In the genomic region with DNA sequence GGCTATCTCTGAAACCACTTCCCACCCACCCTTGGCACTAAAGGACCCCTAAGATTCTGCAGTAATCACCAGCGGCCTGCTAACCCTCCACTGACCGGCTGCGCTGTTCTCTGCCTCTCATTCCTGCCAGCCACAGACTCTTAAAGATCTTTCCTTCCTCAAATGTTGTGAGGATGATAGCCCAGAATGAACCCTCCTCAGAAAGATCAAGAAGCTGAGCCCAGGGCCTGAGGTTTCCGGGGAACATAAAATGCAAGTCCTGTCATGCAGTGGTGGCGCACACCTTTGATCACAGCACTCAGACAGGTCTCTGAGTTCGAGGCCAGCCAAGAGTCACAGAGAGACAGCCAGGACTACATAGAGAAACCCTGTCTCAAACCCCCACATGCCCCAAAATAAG, we compare ENCODE assay signal across 29 mouse cellular contexts. TPM values are rescaled to one million over a fixed set of nuclear protein-coding genes. Genes with fewer than 3 reads are reported as not detected.
DNase-seq lines count a peak whose midpoint lies in the region; ATAC-seq and TF ChIP-seq lines count a peak whose summit lies in the region.
"Had no signal": no experiment of that assay in that cellular context is flagged by ENCODE, and none has a peak within 500 bp of the region (broad histone marks: within the 10 kb centered on the region; RNA-seq: fewer than 3 reads in every experiment).

No protein-coding gene starts in this region.

- TF ChIP-seq CTCF in bone marrow, adult 2 months (IDR thresholded peaks at IDR 0.05; ENCODE audit: control insufficient read depth, insufficient read depth, low read length) = no peak
- no peak for TF ChIP-seq CTCF in liver, postnatal 0 days (IDR thresholded peaks at IDR 0.05; ENCODE audit: low read depth)

- WGBS in heart, embryonic 13.5 days = 62% methylated on average over 6 of the region's 6 CpGs
- WGBS in bone marrow, adult 2 months = 18% methylated on average over 6 of the region's 6 CpGs
- 38% methylated on average over 6 of the region's 6 CpGs for WGBS in liver, embryonic 11.5 days
- 48% methylated on average over 6 of the region's 6 CpGs for WGBS in liver, postnatal 0 days (ENCODE audit: insufficient replicate concordance)
- WGBS in forebrain, embryonic 11.5 days = 84% methylated on average over 6 of the region's 6 CpGs

- H3K27ac ChIP-seq in heart, embryonic 13.5 days (replicated peaks) = 0 out of 2 replicates have a peak overlapping the region, but pooled peaks have one; percentile 20
- peak overlapping the region; percentile 80 for H3K27ac ChIP-seq in bone marrow, adult 2 months (ENCODE audit: control insufficient read depth, insufficient read depth, low read depth, low read length, poor library complexity)
- peak overlapping the region; percentile 46; the same call in 1 of the 2 replicates for H3K27ac ChIP-seq in liver, embryonic 11.5 days (ENCODE audit: low read depth, low read length)
- H3K27ac ChIP-seq in liver, postnatal 0 days (ENCODE audit: low read depth) = peak overlapping the region; percentile 72
- H3K27ac ChIP-seq in forebrain, embryonic 11.5 days (ENCODE audit: low read depth, low read length) = no peak overlapping the region
- H3K27ac ChIP-seq: hindbrain, embryonic 12.5 days; hindbrain, postnatal 0 days; intestine, embryonic 15.5 days; layer of hippocampus, adult 2 months; limb, embryonic 15.5 days; lung, embryonic 15.5 days; neural tube, embryonic 15.5 days had no signal

- H3K9ac ChIP-seq in heart, embryonic 13.5 days = no peak overlapping the region; the same call in 1 of the 2 replicates
- H3K9ac ChIP-seq in liver, embryonic 11.5 days (ENCODE audit: low read depth, low read length) = peak overlapping the region; percentile 27
- H3K9ac ChIP-seq in liver, postnatal 0 days (replicated peaks) = peak overlapping the region; percentile 44
- H3K9ac ChIP-seq in forebrain, embryonic 11.5 days (ENCODE audit: low read length) = no peak overlapping the region
- H3K9ac ChIP-seq: hindbrain, embryonic 12.5 days; intestine, embryonic 15.5 days; limb, embryonic 15.5 days; lung, embryonic 15.5 days; neural tube, embryonic 15.5 days had no signal

- H3K27me3 ChIP-seq in heart, embryonic 13.5 days (replicated peaks) = no peaks in the 10 kb centered on the region
- no peaks in the 10 kb centered on the region for H3K27me3 ChIP-seq in liver, embryonic 11.5 days (replicated peaks; ENCODE audit: control insufficient read depth, insufficient read depth, low read length)
- H3K27me3 ChIP-seq in liver, postnatal 0 days (ENCODE audit: insufficient read depth, low read length) = no peaks in the 10 kb centered on the region
- no peaks in the 10 kb centered on the region for H3K27me3 ChIP-seq in forebrain, embryonic 11.5 days (ENCODE audit: control insufficient read depth, insufficient read depth, low read length)
- H3K27me3 ChIP-seq: hindbrain, embryonic 12.5 days; intestine, embryonic 15.5 days; limb, embryonic 15.5 days; lung, embryonic 15.5 days; neural tube, embryonic 15.5 days had no signal

- DNase-seq in heart, postnatal 25 days (ENCODE audit: low spot score) = no peak
- no peak for DNase-seq in liver, embryonic 11.5 days (ENCODE audit: low spot score)
- no peak for DNase-seq in liver, postnatal 0 days
- DNase-seq in layer of hippocampus, postnatal 36 days = no peak
- no peak for DNase-seq in forebrain, embryonic 11.5 days (ENCODE audit: low spot score)
- DNase-seq: adrenal gland, postnatal 14 days; cerebellum, adult 8-10 months; cerebellum, postnatal 25 days; gastrocnemius, postnatal 36 days; heart, adult 18-20 months; heart, postnatal 14 days; kidney, adult 2 months; kidney, postnatal 36 days; left cerebral cortex, postnatal 4 days; midbrain, embryonic 14.5 days; retina, postnatal 1 day; right cerebral cortex, postnatal 25 days; thymus, postnatal 4 days had no signal

- no peak overlapping the region for H3K4me3 ChIP-seq in heart, embryonic 13.5 days
- H3K4me3 ChIP-seq in bone marrow, adult 2 months (replicated peaks; ENCODE audit: control insufficient read depth, low read depth, low read length) = peak overlapping the region; percentile 46
- H3K4me3 ChIP-seq in liver, embryonic 11.5 days (ENCODE audit: low read depth, low read length) = no peak overlapping the region
- H3K4me3 ChIP-seq in liver, postnatal 0 days (ENCODE audit: low read depth, low read length) = no peak overlapping the region; the same call in 1 of the 2 replicates
- no peak overlapping the region for H3K4me3 ChIP-seq in forebrain, embryonic 11.5 days (ENCODE audit: low read depth, low read length)
- H3K4me3 ChIP-seq: hindbrain, embryonic 12.5 days; intestine, embryonic 15.5 days; layer of hippocampus, adult 2 months; limb, embryonic 15.5 days; lung, embryonic 15.5 days; neural tube, embryonic 15.5 days had no signal

- no peak for TF ChIP-seq EP300 in liver, postnatal 0 days (IDR thresholded peaks at IDR 0.05; ENCODE audit: low read depth)

- no peak for TF ChIP-seq POLR2A in bone marrow, adult 2 months (IDR thresholded peaks at IDR 0.05; ENCODE audit: borderline replicate concordance, control insufficient read depth, low read depth, low read length)

- peaks cover 15% of the 10 kb centered on the region for H3K4me1 ChIP-seq in heart, embryonic 13.5 days
- H3K4me1 ChIP-seq in bone marrow, adult 2 months (ENCODE audit: control insufficient read depth, insufficient read depth, low read length) = peaks cover 14% of the 10 kb centered on the region
- H3K4me1 ChIP-seq in liver, embryonic 11.5 days (replicated peaks; ENCODE audit: control insufficient read depth, insufficient read depth, low read length) = peaks cover 37% of the 10 kb centered on the region
- peaks cover 42% of the 10 kb centered on the region for H3K4me1 ChIP-seq in liver, postnatal 0 days (ENCODE audit: insufficient read depth)
- no peaks in the 10 kb centered on the region for H3K4me1 ChIP-seq in forebrain, embryonic 11.5 days (replicated peaks; ENCODE audit: control insufficient read depth, insufficient read depth, low read length)
- H3K4me1 ChIP-seq: hindbrain, embryonic 12.5 days; intestine, embryonic 15.5 days; limb, embryonic 15.5 days; neural tube, embryonic 15.5 days had no signal

- H3K36me3 ChIP-seq in heart, embryonic 13.5 days = no peaks in the 10 kb centered on the region
- H3K36me3 ChIP-seq in liver, embryonic 11.5 days (ENCODE audit: control insufficient read depth, insufficient read depth, low read length) = 0 out of 2 replicates have a peak, but pooled peaks cover 3% of the 10 kb centered on the region
- H3K36me3 ChIP-seq in liver, postnatal 0 days (replicated peaks; ENCODE audit: insufficient read depth, low read length) = 0 out of 2 replicates have a peak, but pooled peaks cover 2% of the 10 kb centered on the region
- no peaks in the 10 kb centered on the region for H3K36me3 ChIP-seq in forebrain, embryonic 11.5 days (ENCODE audit: control insufficient read depth, insufficient read depth, low read length)
- H3K36me3 ChIP-seq: hindbrain, embryonic 12.5 days; intestine, embryonic 15.5 days; limb, embryonic 15.5 days; lung, embryonic 15.5 days; neural tube, embryonic 15.5 days had no signal

- intact Hi-C loops in heart, postnatal 25 days (cut with DNase I) = no loop called here

- no peak for ATAC-seq in heart, embryonic 13.5 days (ENCODE audit: extremely low read depth, insufficient number of reproducible peaks, low FRiP score, low TSS enrichment)
- no peak for ATAC-seq in liver, embryonic 11.5 days (replicated peaks; ENCODE audit: low FRiP score)
- no peak for ATAC-seq in liver, postnatal 0 days
- no peak for ATAC-seq in forebrain, embryonic 11.5 days (replicated peaks; ENCODE audit: low FRiP score)
- ATAC-seq: forebrain, embryonic 14.5 days; hindbrain, postnatal 0 days; intestine, embryonic 15.5 days had no signal

- H3K4me2 ChIP-seq in heart, embryonic 13.5 days = no peak overlapping the region
- peak overlapping the region; percentile 47 for H3K4me2 ChIP-seq in liver, embryonic 11.5 days
- H3K4me2 ChIP-seq in liver, postnatal 0 days (ENCODE audit: low read depth, low read length) = peak overlapping the region; percentile 48
- H3K4me2 ChIP-seq in forebrain, embryonic 11.5 days (ENCODE audit: low read depth, low read length, severe bottlenecking) = no peak overlapping the region
- H3K4me2 ChIP-seq: hindbrain, embryonic 12.5 days; intestine, embryonic 15.5 days; limb, embryonic 15.5 days; lung, embryonic 15.5 days; neural tube, embryonic 15.5 days had no signal

- no peaks in the 10 kb centered on the region for H3K9me3 ChIP-seq in heart, embryonic 13.5 days
- H3K9me3 ChIP-seq in liver, embryonic 11.5 days (ENCODE audit: control insufficient read depth, low read length) = no peaks in the 10 kb centered on the region
- H3K9me3 ChIP-seq in liver, postnatal 0 days (ENCODE audit: low read length) = no peaks in the 10 kb centered on the region
- H3K9me3 ChIP-seq in forebrain, embryonic 11.5 days (ENCODE audit: control insufficient read depth, low read length) = no peaks in the 10 kb centered on the region
- H3K9me3 ChIP-seq: hindbrain, embryonic 12.5 days; intestine, embryonic 15.5 days; limb, embryonic 15.5 days; lung, embryonic 15.5 days; neural tube, embryonic 15.5 days had no signal

RNA-seq across cellular contexts. Expression of gene C5ar2, which starts 1.8 kb away (rescaled TPM):
- polyA plus RNA-seq in heart, embryonic 13.5 days (2015; fragmentation: Nextera tagmentation; extraction: Ambion mirVana) = 0.76 and 0.78 TPM in 2 replicates
- total RNA-seq in heart, postnatal 25 days (2021) = 1 to 10 TPM; 1.4 to 1.9 TPM
- 4.2 TPM in 2 replicates for polyA plus RNA-seq in bone marrow, adult 2 months (2011; ENCODE audit: insufficient read depth, insufficient read length, low replicate concordance, missing spikeins)
- 1.3 and 1.8 TPM in 2 replicates for polyA plus RNA-seq in liver, embryonic 11.5 days (2014; fragmentation: Nextera tagmentation; extraction: Ambion mirVana)
- polyA plus RNA-seq in liver, postnatal 0 days (2015; fragmentation: Nextera tagmentation; extraction: Ambion mirVana) = 0.92 and 1.2 TPM in 2 replicates
- under 1 TPM; 0.35 to 0.60 TPM for total RNA-seq in layer of hippocampus, postnatal 36 days (2021)
- 0.12 and 0.25 TPM in 2 replicates for polyA plus RNA-seq in forebrain, embryonic 11.5 days (2014; fragmentation: Nextera tagmentation; extraction: Ambion mirVana)
- total RNA-seq: hindbrain, postnatal 0 days had no signal
- polyA plus RNA-seq: embryonic facial prominence, embryonic 11.5 days; forebrain, embryonic 14.5 days; hindbrain, embryonic 12.5 days; midbrain, embryonic 14.5 days had no signal

RNA-seq across cellular contexts. Expression of gene C5ar1, which starts 17.1 kb away (rescaled TPM):
- 1.5 and 2.2 TPM in 2 replicates for polyA plus RNA-seq in heart, embryonic 13.5 days (2015; fragmentation: Nextera tagmentation; extraction: Ambion mirVana)
- 1 to 10 TPM; 5.1 to 6.5 TPM for total RNA-seq in heart, postnatal 25 days (2021)
- 9.0 and 17.2 TPM in 2 replicates for polyA plus RNA-seq in bone marrow, adult 2 months (2011; ENCODE audit: insufficient read depth, insufficient read length, low replicate concordance, missing spikeins)
- 2.8 and 3.4 TPM in 2 replicates for polyA plus RNA-seq in liver, embryonic 11.5 days (2014; fragmentation: Nextera tagmentation; extraction: Ambion mirVana)
- 5.5 and 6.9 TPM in 2 replicates for polyA plus RNA-seq in liver, postnatal 0 days (2015; fragmentation: Nextera tagmentation; extraction: Ambion mirVana)
- total RNA-seq in layer of hippocampus, postnatal 36 days (2021) = 1 to 10 TPM in 1 of 2 experiments, under 1 TPM in 1; 0.62 to 1.9 TPM
- 0.76 and 1.1 TPM in 2 replicates for polyA plus RNA-seq in forebrain, embryonic 11.5 days (2014; fragmentation: Nextera tagmentation; extraction: Ambion mirVana)

RNA-seq across cellular contexts. Expression of gene Dhx34, which starts 20.4 kb away (rescaled TPM):
- 10.5 and 11.0 TPM in 2 replicates for polyA plus RNA-seq in heart, embryonic 13.5 days (2015; fragmentation: Nextera tagmentation; extraction: Ambion mirVana)
- total RNA-seq in heart, postnatal 25 days (2021) = 1 to 10 TPM; 8.3 TPM
- 9.4 and 11.9 TPM in 2 replicates for polyA plus RNA-seq in bone marrow, adult 2 months (2011; ENCODE audit: insufficient read depth, insufficient read length, low replicate concordance, missing spikeins)
- polyA plus RNA-seq in liver, embryonic 11.5 days (2014; fragmentation: Nextera tagmentation; extraction: Ambion mirVana) = 13.8 and 14.4 TPM in 2 replicates
- polyA plus RNA-seq in liver, postnatal 0 days (2015; fragmentation: Nextera tagmentation; extraction: Ambion mirVana) = 3.6 and 3.9 TPM in 2 replicates
- 10 to 100 TPM; 10.1 to 12.2 TPM for total RNA-seq in layer of hippocampus, postnatal 36 days (2021)
- 14.3 and 16.4 TPM in 2 replicates for polyA plus RNA-seq in forebrain, embryonic 11.5 days (2014; fragmentation: Nextera tagmentation; extraction: Ambion mirVana)

RNA-seq across cellular contexts. Expression of gene Inafm1, which starts 31.2 kb away (rescaled TPM):
- 10.7 TPM in 2 replicates for polyA plus RNA-seq in heart, embryonic 13.5 days (2015; fragmentation: Nextera tagmentation; extraction: Ambion mirVana)
- total RNA-seq in heart, postnatal 25 days (2021) = 10 to 100 TPM; 13.7 to 15.0 TPM
- 19.8 and 23.6 TPM in 2 replicates for polyA plus RNA-seq in bone marrow, adult 2 months (2011; ENCODE audit: insufficient read depth, insufficient read length, low replicate concordance, missing spikeins)
- 9.3 and 10.6 TPM in 2 replicates for polyA plus RNA-seq in liver, embryonic 11.5 days (2014; fragmentation: Nextera tagmentation; extraction: Ambion mirVana)
- 7.5 and 8.4 TPM in 2 replicates for polyA plus RNA-seq in liver, postnatal 0 days (2015; fragmentation: Nextera tagmentation; extraction: Ambion mirVana)
- 10 to 100 TPM; 31.2 to 33.0 TPM for total RNA-seq in layer of hippocampus, postnatal 36 days (2021)
- polyA plus RNA-seq in forebrain, embryonic 11.5 days (2014; fragmentation: Nextera tagmentation; extraction: Ambion mirVana) = 10.9 and 11.6 TPM in 2 replicates

RNA-seq across cellular contexts. Expression of gene Ccdc9, which starts 44.4 kb away (rescaled TPM):
- polyA plus RNA-seq in heart, embryonic 13.5 days (2015; fragmentation: Nextera tagmentation; extraction: Ambion mirVana) = 14.3 and 16.5 TPM in 2 replicates
- total RNA-seq in heart, postnatal 25 days (2021) = 10 to 100 TPM; 30.7 to 35.3 TPM
- polyA plus RNA-seq in bone marrow, adult 2 months (2011; ENCODE audit: insufficient read depth, insufficient read length, low replicate concordance, missing spikeins) = 108 and 194 TPM in 2 replicates
- polyA plus RNA-seq in liver, embryonic 11.5 days (2014; fragmentation: Nextera tagmentation; extraction: Ambion mirVana) = 21.7 and 25.3 TPM in 2 replicates
- 5.7 and 8.8 TPM in 2 replicates for polyA plus RNA-seq in liver, postnatal 0 days (2015; fragmentation: Nextera tagmentation; extraction: Ambion mirVana)
- 10 to 100 TPM; 69.0 to 77.7 TPM for total RNA-seq in layer of hippocampus, postnatal 36 days (2021)
- 22.3 and 32.2 TPM in 2 replicates for polyA plus RNA-seq in forebrain, embryonic 11.5 days (2014; fragmentation: Nextera tagmentation; extraction: Ambion mirVana)

Comparison
In these comparisons a context has a peak if more than half of its experiments do, and no peak if none do; other contexts are left out.
1. H3K4me2 ChIP-seq: peak in liver, embryonic 11.5 days (single experiment) and liver, postnatal 0 days (single experiment); none in heart, embryonic 13.5 days (single experiment) and forebrain, embryonic 11.5 days (single experiment).
2. H3K9ac ChIP-seq: peak in liver, embryonic 11.5 days (single experiment) and liver, postnatal 0 days (single experiment); none in heart, embryonic 13.5 days (single experiment) and forebrain, embryonic 11.5 days (single experiment).